Mouse (Mus musculus) ES-E14 (cell line): ENCODE measurements around the gene Cldn6.

Source experiments
- CHD2 ChIP-seq: IDR thresholded peaks from 2 replicates; pipeline ENCODE4 v1.6.1; 2014; ENCODE audit warnings: mild to moderate bottlenecking, low read depth, low read length, inconsistent platforms
- HCFC1 ChIP-seq: IDR thresholded peaks from 2 replicates; pipeline ENCODE4 v1.6.1; 2012; ENCODE audit warnings: low read length, inconsistent platforms, borderline replicate concordance; ENCODE audit not compliant: insufficient read depth
- MAFK ChIP-seq: IDR thresholded peaks from 2 replicates; pipeline ENCODE4 v1.6.1; 2014; ENCODE audit warnings: mild to moderate bottlenecking, low read depth, low read length, inconsistent platforms; ENCODE audit not compliant: insufficient read depth
- ZC3H11A ChIP-seq: IDR thresholded peaks from 2 replicates; pipeline ENCODE4 v1.6.1; 2012; ENCODE audit warnings: low read depth, mild to moderate bottlenecking, inconsistent platforms, low read length, borderline replicate concordance
- ZNF384 ChIP-seq: IDR thresholded peaks from 2 replicates; pipeline ENCODE4 v1.6.1; 2012; ENCODE audit warnings: low read depth, low read length, inconsistent platforms

GRCm38 (mm10) chr17:23675127-23675526, 3.9 kb upstream of the Cldn6 start:
- TF ChIP-seq ZNF384 (no peak), ZC3H11A (no peak), MAFK (no peak), HCFC1 (no peak), CHD2 (no peak)
